Mouse (Mus musculus) C2C12 (cell line): Measurements from ENCODE around the gene Ppm1h.

Experiments used
- CEBPB ChIP-seq: IDR thresholded peaks from one replicate; pipeline ENCODE4 v1.6.1; 2011; ENCODE audit warnings: low read depth, mild to moderate bottlenecking, control low read depth, moderate library complexity
- CTCF ChIP-seq: IDR thresholded peaks from one replicate; pipeline ENCODE4 v1.5.1; 2011; ENCODE audit not compliant: control insufficient read depth, insufficient read depth, insufficient read length
- FOSL1 ChIP-seq: IDR thresholded peaks from one replicate; pipeline ENCODE4 v1.8.0; 2011; ENCODE audit warnings: mild to moderate bottlenecking, low read length; ENCODE audit not compliant: poor library complexity, insufficient read depth, severe bottlenecking
- MAX ChIP-seq: IDR thresholded peaks from one replicate; pipeline ENCODE4 v1.6.1; 2011; ENCODE audit warnings: mild to moderate bottlenecking, control low read depth
- USF1 ChIP-seq: IDR thresholded peaks from one replicate; pipeline ENCODE4 v1.6.1; 2011; ENCODE audit warnings: low read depth, mild to moderate bottlenecking, control low read depth, moderate library complexity

DNA sequence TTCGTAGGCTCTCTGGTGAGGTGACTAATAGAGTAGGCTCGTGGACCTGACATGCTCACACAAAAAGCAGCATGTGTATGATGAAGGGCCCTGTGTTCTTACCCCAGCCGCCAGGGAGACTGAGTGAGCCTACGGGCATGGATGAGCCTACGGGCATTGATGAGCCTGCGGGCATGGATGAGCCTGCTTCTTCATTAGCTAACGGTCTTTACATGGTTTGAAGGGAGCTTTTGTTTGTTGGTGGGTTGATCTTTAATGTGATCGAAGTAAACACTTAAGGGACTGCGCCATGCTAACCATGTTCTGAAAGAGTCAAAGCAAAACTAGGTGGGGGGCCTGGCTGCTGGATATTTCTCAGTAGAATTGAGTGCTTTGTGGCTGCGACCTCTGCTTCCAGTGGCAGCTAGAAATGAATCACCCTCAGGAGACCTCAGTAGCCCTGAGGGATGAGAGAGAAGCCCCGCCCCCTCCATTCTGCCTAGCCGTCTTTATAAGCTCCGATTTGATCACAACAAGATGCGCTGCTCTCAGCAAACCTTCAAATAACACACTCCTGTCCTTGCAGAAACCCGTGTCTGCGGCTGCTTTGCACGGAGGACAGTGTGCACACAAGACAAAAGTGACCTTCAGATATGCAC, 183.9 kb downstream of the Ppm1h start:
- TF ChIP-seq MAX (no peak), CTCF (no peak), FOSL1 (no peak), USF1 (no peak), CEBPB (no peak)
